Mouse (Mus musculus) mouse trophoblast stem cell (cell line): ENCODE data around the gene Pcdh10.

Source experiments
- in situ Hi-C, 2 experiments: fragments of 300-500 bp; cut with MseI, MboI; formaldehyde crosslinking; loops; 2 replicates in 1 of 2; 3 replicates in 1 of 2; pipeline ENCODE4 v1.15.1; 2025

Pcdh10 gene

DNA sequence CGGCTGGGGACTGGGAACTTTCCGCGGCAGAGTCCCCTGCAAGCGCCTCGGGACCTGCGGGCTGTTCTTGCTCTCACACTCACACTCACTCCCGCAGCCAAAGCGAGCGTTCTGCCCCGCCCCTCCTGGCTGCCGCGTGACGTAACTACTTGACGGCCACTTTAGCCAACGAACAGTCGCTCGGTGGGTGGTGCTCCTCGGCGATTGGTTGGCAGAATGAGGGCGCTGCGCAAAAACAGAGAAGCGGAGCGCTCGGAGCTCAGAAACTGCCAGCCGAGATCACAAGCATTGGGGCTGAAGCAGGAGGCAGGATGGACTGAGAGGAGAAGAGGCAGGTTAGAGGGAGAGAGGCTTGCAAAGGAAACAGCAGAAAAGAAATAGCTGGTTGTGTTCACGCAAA is at the start of gene Pcdh10:
Pcdh10 (plus strand) TSS at position 254 of the 400 bp plus-strand sequence.
- in situ Hi-C loops = no loop called here

DNA sequence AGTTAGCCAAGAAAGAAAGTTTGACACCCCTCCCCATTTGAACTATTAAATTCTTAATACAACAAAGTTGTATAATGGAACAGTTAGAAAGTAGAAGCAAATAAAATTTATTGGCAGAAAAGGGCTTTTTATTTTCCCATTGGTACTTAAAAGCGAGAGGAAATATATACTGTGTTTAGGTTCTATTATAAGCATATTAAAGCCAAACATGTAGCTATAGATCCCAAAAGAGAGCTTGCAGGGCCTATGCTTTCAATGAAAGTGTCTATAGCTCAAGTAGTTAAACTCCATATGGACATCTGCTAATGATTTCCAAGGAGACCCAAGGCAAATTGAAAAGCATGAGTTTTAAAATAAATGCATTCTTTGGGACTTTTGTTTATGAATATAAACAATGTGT is 22.3 kb upstream of the Pcdh10 start:
- in situ Hi-C loops = no loop called here

DNA sequence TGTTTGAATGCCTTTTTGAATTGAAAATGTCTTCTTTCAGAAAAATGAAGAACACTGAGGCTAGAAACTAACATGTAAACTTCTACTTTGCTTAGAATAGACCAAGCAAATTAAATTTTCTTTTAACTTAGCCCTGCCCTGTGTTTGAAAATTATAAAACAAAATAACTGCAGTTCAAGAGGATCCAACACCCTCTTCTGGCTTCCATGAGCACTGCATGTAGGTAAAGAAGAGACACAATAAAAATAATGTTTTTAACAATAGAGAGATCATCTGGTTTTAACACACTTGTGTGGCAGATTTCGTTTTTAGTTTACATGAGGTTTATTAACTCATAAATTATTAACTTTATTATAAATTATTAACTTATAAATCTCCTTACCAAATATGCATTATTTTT is 9.2 kb upstream of the Pcdh10 start:
- in situ Hi-C loops = no loop called here

DNA sequence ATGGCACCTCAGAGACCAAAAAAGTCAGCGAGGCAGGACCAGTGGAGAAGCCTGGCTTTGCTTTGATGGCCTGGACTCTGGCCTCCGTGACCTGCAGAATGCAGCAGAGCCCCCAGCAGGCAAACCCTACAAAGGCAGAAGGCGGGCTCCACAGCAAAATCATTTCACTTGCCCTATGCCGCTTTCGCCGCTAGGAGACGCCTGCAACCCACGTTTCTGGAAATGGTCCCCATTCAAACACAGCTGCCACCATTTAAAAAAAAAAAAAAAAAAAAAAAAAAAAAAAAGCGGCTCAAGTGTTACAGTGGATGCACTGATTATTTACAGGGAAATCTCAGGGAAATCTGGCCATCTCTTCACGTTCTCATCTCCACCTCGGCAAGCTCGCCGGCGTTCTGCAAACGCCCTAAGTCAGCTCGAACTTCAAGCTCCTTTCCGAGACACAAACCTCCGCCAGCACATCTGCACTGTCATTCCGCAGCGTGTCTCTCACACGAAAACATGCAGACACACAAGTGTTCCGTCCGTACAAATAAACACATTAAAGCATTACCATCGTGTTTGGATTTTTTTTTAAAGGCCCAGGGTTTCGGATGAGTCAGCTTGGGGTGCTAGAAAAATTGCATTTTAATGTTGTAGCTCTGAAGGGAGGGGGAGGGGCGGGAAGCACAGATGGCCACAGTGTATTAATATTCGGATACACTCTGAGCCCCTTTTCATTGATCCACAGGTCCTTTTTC is 2.3 kb upstream of the Pcdh10 start:
- in situ Hi-C loops = no loop called here

DNA sequence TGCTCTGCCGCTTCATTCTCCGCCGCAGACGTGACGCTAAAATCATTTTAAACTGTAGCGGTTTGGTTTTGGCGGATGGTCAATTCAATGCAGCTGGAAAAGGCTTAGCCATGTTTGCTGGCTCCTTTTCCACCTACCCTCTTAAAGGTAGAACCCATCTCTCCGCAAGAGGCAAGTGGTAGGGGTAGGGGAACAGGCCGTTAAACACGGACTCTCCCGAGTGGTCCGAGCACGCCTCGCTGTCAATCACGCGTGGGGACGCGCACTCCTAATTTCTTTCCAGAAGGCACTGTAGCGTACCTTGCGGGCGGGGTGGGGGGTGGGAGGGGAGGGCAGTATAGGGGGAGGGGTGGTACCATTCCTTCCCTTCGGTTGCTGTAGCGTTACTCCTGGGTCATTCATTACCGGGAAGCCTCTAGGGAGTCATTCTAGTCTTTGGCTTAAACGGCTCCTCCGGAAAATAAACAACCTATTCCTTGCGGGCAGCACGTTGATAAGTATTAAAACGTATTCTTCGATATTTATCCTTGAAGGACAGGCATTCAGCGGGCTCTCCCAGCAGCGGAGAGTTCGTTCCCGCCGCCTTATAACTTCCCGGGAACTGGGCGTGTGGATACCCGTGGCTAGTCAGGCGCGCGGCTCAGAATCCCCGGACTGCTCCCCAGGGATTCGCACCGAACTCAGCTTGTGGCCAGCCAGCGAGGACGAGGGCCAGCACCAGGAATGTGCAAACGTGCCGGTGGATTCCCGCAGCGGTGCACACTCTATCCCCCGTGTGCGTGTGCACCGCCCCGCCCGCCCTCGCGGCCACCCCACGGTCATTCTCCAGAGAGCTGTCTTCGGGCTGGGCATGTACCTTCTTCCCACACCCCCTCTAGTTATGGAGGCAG is 1.5 kb upstream of the Pcdh10 start:
- in situ Hi-C loops = no loop called here

DNA sequence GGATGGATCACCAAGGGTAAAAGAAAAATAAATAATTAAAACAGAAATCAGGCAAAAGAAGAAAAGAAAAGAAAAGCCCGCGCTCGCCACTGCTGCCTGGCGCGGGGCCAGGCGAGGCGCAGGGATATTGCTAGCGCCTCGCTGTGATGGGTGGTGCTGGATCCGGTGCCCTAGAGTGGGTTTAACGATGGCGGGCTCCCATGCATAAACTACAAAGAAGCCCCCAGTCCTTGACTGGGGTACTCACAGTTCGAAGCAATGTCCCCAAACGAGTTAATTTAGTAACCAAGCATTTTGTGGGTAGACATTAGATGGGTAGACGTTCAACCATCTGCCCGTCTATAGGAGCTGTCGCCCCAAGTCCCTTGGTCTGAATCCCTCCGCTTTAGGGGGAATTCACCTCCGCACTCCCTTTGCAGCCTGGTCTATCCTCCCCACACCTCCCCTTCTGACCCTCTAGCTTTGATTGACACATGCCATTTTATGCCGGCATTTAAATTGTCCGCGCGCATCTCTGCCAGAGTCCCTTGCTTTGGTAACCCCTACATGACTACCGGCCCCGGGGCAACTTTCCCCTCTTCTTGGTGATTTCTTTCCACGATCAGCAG is 703 bp upstream of the Pcdh10 start:
- in situ Hi-C loops = no loop called here

DNA sequence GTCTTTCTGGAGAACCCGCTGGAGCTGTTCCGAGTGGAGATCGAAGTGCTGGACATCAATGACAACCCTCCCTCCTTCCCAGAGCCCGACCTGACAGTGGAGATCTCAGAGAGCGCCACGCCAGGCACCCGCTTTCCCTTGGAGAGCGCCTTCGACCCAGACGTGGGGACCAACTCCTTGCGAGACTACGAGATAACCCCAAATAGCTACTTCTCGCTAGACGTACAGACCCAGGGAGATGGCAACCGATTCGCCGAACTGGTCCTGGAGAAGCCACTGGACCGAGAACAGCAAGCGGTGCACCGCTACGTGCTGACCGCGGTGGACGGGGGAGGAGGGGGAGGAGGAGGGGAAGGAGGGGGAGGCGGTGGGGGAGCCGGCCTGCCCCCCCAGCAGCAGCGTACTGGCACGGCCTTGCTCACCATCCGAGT is 1.4 kb downstream of the Pcdh10 start:
- in situ Hi-C loops = no loop called here

DNA sequence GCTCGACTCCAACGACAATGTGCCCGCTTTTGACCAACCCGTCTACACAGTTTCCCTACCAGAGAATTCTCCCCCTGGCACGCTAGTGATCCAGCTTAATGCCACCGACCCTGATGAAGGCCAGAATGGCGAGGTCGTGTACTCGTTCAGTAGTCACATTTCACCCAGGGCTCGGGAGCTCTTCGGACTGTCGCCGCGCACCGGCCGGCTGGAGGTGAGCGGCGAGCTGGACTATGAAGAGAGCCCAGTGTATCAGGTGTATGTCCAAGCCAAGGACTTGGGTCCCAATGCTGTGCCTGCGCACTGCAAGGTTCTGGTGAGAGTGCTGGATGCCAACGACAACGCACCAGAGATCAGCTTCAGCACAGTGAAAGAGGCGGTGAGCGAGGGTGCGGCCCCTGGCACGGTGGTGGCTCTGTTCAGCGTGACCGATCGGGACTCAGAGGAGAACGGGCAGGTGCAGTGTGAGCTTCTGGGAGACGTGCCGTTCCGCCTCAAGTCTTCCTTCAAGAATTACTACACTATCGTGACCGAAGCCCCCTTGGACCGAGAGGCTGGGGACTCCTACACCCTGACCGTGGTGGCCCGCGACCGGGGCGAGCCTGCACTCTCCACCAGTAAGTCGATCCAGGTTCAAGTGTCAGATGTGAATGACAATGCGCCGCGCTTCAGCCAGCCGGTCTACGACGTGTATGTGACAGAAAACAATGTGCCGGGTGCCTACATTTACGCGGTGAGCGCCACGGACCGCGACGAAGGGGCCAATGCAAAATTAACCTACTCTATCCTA is 2.0 kb downstream of the Pcdh10 start:
- in situ Hi-C loops = no loop called here

DNA sequence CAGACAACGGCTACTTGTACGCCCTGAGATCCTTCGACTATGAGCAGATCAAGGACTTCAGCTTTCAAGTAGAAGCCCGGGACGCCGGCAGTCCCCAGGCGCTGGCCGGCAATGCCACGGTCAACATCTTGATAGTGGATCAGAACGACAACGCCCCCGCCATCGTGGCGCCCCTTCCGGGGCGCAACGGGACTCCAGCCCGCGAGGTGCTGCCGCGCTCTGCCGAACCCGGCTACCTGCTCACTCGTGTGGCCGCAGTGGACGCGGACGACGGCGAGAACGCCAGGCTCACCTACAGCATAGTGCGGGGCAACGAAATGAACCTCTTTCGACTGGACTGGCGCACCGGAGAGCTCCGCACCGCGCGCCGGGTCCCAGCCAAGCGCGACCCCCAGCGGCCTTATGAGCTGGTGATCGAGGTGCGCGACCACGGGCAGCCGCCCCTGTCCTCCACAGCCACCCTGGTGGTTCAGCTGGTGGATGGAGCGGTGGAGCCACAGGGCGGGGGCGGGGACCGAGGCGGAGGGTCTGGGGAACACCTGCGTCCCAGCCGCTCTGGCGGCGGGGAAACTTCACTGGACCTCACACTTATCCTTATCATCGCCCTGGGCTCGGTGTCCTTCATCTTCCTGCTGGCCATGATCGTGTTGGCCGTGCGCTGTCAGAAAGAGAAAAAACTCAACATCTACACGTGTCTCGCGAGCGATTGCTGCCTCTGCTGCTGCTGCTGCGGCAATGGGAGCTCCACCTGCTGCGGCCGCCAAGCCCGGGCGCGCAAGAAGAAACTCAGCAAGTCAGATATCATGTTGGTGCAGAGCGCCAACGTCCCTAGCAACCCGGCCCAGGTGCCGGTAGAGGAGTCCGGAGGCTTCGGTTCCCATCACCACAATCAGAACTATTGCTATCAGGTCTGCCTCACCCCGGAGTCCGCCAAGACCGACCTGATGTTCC is 2.9 kb downstream of the Pcdh10 start:
- in situ Hi-C loops = no loop called here

DNA sequence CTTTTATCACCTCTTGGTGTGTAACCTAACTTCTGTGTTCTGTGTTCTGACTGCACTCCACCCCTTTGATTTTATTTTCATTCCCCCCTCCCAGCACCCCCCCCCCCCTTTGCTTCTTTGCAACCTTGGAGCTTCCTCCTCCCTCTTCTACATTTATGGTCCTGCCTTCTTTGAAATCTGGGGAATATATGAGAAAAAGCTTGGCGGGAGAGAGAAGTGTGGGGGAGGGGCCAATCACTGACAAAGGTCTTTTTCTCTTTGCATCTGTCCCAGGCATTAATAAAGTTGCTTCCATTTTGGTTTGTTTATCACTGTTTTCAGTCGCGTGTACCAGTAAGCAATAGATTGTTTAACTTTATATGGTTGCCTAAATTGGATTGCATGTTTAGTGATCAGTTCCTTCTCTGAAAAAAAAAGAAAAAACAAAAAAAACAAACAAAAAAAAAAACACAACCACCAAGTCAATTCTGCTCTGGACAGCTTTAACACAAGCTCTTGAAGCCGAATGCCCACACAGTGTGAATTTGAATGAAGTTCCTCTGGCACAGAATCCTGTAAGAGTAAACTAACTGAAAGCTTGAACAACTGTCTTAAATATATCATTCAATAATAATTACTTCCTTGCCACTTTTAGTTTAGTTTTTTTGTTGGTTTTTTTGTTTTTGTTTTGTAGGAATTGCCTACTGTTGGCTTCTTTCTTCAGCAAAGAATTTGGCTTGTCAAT is 4.0 kb downstream of the Pcdh10 start:
- in situ Hi-C loops = no loop called here

DNA sequence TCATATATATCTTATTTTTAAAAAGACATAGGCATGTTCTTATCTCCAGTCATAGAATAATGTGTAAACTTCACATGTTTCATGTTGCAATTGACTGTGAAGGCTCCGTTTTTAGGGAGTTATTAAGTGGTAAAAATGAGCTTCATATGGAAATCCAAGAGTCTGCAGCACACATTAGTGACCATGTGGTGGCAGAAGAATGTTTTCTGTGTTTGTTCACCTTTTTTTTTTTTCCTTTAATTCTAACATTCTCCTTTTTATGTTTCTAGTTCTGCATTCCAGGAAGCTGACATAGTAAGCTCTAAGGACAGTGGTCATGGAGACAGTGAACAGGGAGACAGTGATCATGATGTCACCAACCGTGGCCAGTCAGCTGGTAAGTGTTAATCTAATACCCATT is 5.6 kb downstream of the Pcdh10 start:
- in situ Hi-C loops = no loop called here

DNA sequence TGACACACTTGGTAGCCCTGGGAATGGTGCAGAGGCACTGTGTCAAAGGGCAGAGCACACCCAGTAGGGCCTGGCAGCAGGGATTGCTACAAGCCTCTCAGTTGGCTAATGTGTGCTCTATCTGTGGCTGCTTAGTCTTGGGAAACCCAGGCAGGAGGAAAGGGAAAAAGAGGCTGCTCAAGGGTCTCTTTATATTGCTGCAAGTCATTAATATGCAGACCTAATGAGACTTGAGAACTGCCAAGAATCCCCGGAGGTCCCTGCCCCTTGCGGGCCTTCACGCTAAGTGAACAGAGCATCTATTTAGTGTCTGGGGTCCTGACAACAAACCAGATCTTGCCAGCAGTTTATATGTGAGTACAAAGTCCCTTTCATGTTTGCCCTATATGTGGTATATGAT is 6.8 kb downstream of the Pcdh10 start:
- in situ Hi-C loops = no loop called here

DNA sequence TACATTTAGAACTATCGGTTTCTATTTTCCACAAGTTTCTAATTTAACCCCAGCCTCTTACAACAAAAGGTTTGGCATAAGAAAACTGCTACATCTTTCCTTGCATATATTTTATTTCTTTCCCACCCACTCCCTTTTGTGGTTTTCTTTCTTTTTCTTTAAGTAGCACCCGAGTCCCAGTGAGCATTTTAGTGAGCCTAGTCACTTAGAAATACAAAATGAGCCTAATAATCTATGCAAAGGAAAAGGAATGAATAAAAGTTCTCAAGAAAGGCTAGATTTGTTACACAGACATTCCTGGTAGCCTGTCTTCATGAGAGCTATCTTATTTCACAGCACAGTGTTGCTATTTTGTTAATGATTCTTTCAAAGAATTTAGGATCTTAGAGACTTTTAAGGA is 7.3 kb downstream of the Pcdh10 start:
- in situ Hi-C loops = no loop called here

DNA sequence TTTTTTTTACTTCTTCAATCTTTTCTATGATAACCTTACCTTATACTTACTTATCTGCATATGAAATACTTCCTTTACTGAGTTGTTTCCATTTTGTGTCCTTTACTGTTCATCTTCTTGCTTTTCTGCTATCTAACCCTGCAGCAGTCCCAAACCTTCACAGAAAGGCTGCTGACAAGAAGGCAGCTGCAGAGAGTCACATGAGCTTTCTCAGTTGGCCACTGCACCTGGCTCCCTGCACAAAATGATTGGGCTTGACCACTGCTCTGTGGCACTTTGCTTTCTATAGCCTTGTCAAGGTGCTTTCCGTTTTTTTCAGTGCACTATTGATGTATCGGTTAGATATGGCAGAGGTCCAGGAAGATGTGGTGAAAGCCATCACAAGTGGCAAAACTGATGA is 8.3 kb downstream of the Pcdh10 start:
- in situ Hi-C loops = no loop called here

DNA sequence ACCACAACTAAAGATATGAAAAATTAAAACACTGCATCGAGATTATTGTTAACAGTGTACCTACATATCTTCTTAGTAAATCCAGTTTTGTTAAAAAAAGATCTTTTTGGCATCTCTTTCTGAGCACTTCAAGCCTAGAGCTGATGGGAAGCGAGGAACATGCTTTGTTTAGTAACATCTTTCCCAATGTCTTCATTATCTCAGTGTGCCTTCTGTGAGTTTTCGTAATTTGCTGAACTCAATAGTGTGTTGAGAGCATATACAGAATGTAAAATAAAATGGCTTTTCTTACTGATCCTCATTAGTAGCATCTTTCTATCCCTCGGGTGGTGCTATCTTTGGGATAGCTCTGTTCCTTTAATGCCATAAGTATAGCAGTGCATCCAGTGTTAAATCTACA is 18.9 kb downstream of the Pcdh10 start:
- in situ Hi-C loops = no loop called here

DNA sequence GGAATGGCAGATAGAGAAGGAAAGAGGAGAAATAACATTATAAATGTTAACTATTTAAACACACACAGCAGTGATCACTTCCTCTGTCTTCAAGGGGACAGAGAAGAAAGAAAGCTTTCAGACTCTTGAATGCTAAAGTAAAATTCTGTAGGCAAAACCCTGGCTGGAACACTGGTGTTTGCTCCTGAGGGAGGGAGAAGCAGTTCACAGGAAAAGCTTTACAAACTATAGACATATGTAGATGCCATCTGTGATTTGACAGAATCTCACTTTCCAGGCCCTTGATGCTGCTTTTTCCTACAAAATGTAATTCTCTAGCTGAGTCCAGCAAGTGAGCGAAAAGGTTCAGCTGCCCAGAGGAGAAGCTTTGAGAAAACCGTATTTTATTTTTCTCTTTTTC is 25.0 kb downstream of the Pcdh10 start:
- in situ Hi-C loops = no loop called here

DNA sequence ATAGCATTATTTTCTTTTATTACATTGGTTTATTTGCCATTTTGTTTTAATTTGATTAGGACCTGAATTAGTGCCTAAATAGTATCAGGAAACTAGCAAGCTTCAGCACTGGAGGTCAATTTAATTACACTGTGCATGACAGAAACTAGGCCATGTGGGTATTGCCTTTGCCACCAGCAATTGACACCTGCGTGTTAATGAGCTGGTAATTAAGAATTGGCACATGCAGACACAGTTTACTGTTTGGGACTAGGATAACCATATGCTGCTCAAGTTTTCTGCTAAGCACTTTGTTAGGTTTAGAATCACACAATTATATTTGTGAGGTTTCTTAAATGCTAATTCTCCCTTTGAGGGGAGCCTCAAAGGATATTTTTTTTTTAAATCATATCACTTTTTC is 53.5 kb downstream of the Pcdh10 start:
- in situ Hi-C loops = no loop called here

DNA sequence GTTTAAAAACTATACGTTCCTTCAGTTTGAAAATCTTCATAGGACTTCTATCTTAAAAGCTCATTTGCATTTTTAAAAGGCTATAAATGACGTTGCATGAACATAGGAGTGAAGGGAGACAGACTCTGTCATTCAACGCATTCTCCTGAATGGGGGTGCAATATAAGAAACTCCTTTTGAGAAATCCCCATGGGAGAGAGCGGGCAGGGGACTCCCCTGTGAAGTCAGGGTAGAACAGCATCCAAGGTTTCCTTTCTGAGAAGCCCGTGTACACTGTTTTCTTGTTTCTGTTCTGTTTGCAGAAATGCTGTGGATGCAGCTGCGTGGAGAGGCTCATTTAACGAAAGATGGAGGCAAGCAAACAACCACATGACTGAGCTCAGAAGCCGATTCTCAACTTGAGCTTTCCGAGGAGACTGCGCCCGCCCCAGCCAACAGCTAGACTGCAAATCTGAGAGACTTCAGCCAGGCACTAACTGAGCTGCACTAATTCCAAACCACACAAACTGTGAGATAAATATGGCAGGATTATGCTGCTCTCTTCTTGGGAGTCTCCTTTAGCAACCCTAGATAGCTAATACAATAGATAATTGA is 54.1 kb downstream of the Pcdh10 start:
- in situ Hi-C loops = no loop called here
